Mouse (Mus musculus) CD4-positive naive resting alpha-beta T cell, adult 57 days (primary cell): ENCODE results near the gene Ccdc121. TPM values are rescaled to one million over a fixed set of nuclear protein-coding genes. Genes with fewer than 3 reads are reported as not detected.

Experiments
- total RNA-seq: library from RNA; stranded (reverse); gene quantifications from one replicate; pipeline ENCODE4 v1.2.4, GENCODE M21; 2023

The Ccdc121 gene
- not detected for total RNA-seq

GRCm38 (mm10) chr1:181511307-181511706 lies at the start of gene Ccdc121:
TSS of gene Ccdc121 (minus strand) at chr1:181511451.

Other genes starting within 250 kb of the Ccdc121 start
- gene Cnih3, start 158.8 kb downstream of the Ccdc121 start, total RNA-seq: not detected
- gene Dnah14, start 65.1 kb upstream of the Ccdc121 start, total RNA-seq: not detected